Mouse (Mus musculus): ENCODE data around the gene Cox5a.

Gene Cox5a

GRCm38 (mm10) chr9:57525516-57525915 lies 4.4 kb downstream of the Cox5a start:
- no peak for DNase-seq (ENCODE audit: low read depth, low spot score)

GRCm38 (mm10) chr9:57526435-57526834 lies 5.4 kb downstream of the Cox5a start:
- no peak for DNase-seq (ENCODE audit: low read depth, low spot score)

- DNase-seq (ENCODE audit: low read depth, low spot score) = no peak
These were observed 10.9 kb downstream of the Cox5a start for GRCm38 (mm10) chr9:57531946-57532345.

DNA sequence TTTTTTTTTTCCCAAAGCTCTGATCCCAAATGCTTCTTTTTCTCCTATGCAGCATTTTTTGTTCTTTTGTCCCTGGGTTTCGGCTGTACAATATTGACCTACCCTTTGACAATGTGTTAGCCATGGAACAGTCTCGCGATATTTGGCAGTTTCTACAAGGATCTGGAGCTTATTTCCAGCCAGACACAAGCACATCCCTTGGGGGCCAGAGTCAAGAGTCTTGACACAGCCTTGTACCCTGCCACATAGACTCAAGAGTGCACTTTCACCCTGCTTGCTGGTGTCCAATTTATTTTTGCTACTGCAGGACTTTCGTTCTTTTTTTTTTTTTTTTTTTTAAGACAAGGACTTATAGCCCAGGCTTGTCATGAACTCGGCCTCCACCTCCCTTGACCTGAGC lies 15.3 kb downstream of the Cox5a start:
- no peak for DNase-seq (ENCODE audit: low read depth, low spot score)

DNA sequence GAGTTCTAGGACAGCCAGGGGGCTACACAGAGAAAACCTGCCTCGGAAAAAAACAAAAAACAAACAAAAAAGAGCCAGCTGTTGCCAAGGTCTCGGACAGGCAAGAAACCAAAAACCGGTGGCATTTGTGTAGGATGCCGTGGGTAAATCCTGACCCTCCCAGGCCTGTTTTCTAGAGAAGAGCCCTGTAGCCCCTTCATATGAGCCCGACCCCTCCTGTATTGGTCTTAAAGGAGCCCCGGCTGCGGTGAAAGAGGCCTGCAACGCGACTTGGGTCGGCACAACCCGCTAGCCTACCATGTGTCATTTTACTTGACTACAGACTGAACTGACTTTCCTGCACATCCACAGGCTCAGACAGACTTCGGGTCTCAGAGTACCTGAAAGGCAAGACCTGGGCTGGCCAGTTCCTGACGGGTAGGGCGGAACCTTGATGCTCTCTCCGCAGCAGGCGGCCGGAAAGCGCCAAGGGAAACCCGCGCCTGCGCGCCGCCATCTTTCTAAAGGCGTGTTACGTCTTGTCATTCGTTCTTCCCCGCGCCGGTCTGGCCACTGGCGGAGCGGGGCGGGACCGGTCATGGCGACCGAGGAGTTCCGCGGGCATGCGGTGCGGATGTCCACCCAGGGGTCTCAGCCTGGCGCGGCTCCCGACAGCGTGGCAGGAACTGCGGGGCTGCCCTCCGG lies 16.1 kb downstream of the Cox5a start, which contains the start of gene Fam219b:
Gene Fam219b (plus strand): TSS at position 485 of the 684 bp plus-strand sequence.
- DNase-seq (ENCODE audit: low read depth, low spot score) = peak; percentile 87

GRCm38 (mm10) chr9:57537728-57538181 lies 16.7 kb downstream of the Cox5a start:
- DNase-seq (ENCODE audit: low read depth, low spot score) = no peak

DNA sequence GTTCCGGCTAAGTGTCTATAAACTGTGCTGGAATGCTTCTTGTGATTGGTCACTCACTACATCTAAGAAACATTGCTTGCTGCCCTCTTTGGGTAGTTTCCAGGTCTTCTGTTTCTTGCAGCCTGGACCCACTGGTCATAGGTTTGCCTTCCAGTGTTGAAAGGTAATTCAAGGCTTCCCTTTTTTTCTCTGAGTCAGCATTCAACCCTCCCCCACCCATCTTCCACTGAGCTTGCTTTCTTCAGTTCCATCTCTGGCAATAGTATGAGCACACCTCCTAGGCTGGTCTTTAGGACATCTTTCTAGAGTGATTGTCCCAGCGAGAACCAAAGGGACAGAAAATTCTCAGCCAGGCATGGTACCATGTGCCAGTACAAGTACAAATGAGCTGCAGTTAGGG lies 18.5 kb downstream of the Cox5a start:
- DNase-seq (ENCODE audit: low read depth, low spot score) = no peak

- peak; percentile 71 for DNase-seq (ENCODE audit: low read depth, low spot score)
These were observed 20.2 kb downstream of the Cox5a start for GRCm38 (mm10) chr9:57541312-57541711.

DNA sequence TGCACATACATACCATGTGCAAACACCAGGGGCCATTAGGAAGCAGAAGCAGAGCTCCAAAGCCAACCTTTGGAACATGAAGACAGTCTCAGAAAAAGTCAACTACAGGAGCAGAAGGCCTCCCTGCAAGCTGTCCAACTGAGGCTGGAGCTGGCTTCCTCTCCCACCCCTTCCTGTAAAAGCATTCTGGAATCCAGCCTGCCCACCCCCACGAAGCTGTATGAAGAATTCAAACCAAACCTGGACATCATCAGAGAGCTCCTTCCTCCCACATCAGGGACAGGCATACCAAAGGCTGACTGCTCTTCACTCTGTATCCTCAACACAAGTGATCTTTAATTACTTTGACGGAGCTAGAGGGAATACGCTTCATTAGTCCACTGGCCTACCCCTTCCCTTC lies 22.9 kb downstream of the Cox5a start:
- DNase-seq (ENCODE audit: low read depth, low spot score) = no peak

- DNase-seq (ENCODE audit: low read depth, low spot score) = no peak
These were observed 26.2 kb downstream of the Cox5a start for GRCm38 (mm10) chr9:57547287-57547686.

DNA sequence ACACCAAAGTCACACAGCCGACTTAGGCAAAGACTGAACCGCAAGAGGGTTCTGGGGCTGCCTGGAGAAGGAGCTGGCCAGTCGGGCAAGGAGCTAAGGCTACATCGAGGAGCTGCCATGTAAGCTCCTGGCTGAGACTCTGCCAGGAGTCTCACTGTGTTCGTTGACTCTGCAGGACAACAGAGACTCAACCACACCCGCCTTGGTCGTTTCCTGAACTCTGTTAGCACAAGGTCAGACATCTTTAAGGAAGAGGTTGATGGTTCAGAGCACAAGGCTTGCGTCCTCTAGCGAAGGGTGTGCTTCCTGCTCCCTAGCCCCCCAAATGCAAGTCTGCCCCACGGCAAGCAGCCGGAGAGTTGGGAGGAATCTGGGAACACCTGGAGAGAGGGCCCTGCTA lies 26.8 kb downstream of the Cox5a start:
- no peak for DNase-seq (ENCODE audit: low read depth, low spot score)

DNA sequence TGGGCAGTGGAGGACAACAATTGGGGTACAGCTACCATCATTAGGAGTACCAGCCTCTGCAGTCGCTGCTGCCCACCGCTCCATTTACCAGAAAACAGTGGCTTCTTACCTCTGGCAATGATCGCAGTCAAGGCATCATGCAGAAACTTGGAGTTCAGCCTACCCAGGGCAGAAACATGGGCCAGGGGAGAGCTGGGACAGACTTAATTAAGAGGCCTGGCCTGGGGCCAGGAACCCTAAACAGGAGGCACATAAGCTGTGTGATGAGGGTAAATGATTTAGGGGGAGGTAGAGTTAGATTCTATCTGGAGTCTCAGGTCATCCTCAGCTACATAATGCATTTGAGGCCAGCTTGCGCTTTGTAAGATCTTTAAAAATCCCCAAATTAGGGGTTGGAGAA lies 28.1 kb downstream of the Cox5a start:
- DNase-seq (ENCODE audit: low read depth, low spot score) = no peak

GRCm38 (mm10) chr9:57550126-57550862 lies 29.2 kb downstream of the Cox5a start:
- no peak for DNase-seq (ENCODE audit: low read depth, low spot score)

DNA sequence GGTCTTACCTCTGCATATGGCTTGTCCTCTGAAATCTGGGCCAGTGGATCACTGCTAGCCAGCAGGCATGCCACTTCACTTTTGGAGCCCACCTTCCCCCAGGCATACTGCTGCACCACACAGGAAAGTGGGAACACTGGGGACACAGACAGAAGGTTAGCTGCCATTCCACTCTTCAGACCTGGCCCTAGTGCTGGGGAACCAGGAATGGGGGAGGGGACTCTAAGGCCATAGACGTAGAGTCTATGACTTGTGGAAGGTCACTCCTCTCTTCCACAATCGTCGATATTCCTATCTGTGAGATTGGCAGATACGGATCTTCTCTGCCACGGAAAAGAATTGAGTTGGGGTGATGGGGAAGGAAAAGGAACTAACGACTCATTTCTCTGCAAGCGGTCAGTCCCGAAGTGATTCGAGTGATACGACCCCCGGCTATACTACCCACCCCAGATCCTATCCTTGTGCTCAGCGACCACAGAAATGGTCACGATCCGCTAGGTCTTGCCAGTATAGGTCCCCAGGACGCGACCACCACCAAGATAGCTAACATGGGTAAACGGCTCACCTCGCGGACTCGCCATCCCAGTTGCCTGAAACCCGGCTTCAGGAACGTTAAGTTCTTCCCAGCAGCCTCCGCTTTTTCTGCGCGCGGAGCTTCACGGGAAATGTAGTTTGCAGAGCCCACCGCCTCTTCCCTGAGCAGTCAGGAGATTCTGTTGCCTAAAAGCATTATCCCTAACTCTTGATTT lies 31.2 kb downstream of the Cox5a start, which contains the start of gene Mpi:
Gene Mpi (minus strand): TSS at position 625 of the 749 bp plus-strand sequence.
- DNase-seq (ENCODE audit: low read depth, low spot score) = peak; percentile 71

- no peak for DNase-seq (ENCODE audit: low read depth, low spot score)
These were observed 32.0 kb downstream of the Cox5a start for GRCm38 (mm10) chr9:57553119-57553518.

DNA sequence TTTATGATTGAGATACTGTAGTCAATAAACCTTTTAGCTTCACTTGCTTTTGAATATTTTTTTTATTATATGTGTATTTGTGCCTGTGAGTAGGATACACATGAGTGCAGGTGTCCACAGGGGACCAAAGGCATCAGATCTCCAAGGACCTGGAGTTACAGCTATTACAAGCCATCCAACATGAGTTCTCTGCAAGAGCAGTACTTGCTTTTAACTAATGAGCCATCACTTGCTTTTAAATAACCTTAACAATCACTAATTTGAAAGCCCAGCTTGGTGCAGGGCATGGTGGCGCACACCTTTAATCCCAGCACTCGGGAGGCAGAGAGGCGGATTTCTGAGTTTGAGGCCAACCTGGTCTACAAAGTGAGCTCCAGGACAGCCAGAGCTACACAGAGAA lies 33.7 kb downstream of the Cox5a start:
- no peak for DNase-seq (ENCODE audit: low read depth, low spot score)

- no peak for DNase-seq (ENCODE audit: low read depth, low spot score)
These were observed 36.1 kb downstream of the Cox5a start for GRCm38 (mm10) chr9:57557215-57557614.

DNA sequence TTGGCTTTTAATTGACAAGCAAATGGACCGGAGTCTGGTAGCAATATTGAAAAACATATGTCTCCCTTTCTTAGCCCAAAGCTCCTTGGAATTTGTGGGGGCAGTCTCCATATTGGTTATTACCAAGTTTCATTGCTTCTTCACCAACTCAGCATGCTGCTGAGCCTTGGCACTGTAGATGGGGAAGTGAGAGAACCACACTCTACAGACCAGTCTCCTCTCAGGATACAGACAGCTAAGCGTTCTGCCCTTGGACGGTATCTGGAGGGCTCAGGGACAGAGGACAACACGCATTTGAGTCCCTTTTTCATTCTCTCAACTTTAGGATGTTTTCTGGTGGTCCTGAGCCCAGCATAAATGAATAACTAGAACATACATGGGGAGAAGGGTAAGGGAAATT lies 37.6 kb downstream of the Cox5a start:
- DNase-seq (ENCODE audit: low read depth, low spot score) = no peak

DNA sequence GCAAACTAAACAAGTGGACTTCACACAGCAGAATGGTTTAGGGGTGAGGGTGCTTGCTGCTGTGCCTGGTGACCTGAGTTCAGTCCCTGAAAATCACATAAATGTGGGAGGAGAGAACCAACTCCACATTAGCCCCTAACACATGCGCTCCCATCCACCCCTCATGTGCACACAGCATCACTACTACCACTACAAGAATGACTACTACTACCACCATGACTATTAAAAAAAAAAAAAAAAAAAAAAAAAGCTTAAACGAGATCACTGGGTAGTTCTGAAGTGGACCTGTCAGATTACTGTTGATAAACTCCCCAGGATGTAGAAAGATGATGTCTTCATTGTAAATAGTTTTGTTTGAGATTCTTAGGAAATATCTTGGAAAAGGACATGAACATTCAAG lies 38.5 kb downstream of the Cox5a start:
- no peak for DNase-seq (ENCODE audit: low read depth, low spot score)

GRCm38 (mm10) chr9:57560263-57560662 lies 39.2 kb downstream of the Cox5a start:
- DNase-seq (ENCODE audit: low read depth, low spot score) = no peak

GRCm38 (mm10) chr9:57560861-57561710 lies 40.0 kb downstream of the Cox5a start, which contains the start of gene Scamp2:
Gene Scamp2, plus strand, starts transcription at chr9:57560943.
- peak; percentile 93 for DNase-seq (ENCODE audit: low read depth, low spot score)
